Mouse (Mus musculus): Measurements from ENCODE around the gene Pecam1.

GRCm38 (mm10) chr11:106778132-106778531, 27.7 kb upstream of the Pecam1 start:
- TF ChIP-seq CTCF (IDR thresholded peaks at IDR 0.05; ENCODE audit: insufficient read depth, low read length) (no peak), POLR2A (IDR thresholded peaks at IDR 0.05; ENCODE audit: borderline replicate concordance, extremely low read depth, low read depth, low read length) (no peak)
